Mouse (Mus musculus): ENCODE measurements around the gene Immp2l.

Immp2l gene

GRCm38 (mm10) chr12:41528410-41528809 lies 504.5 kb downstream of the Immp2l start:
- no peak for DNase-seq (ENCODE audit: low spot score)

GRCm38 (mm10) chr12:41539989-41540388 lies 516.1 kb downstream of the Immp2l start:
- DNase-seq (ENCODE audit: low spot score): no peak

- no peak for DNase-seq (ENCODE audit: low spot score)
Measured at GRCm38 (mm10) chr12:41551578-41551977, 527.7 kb downstream of the Immp2l start.

GRCm38 (mm10) chr12:41557832-41558231 lies 533.9 kb downstream of the Immp2l start:
- DNase-seq (ENCODE audit: low spot score): no peak

GRCm38 (mm10) chr12:41558956-41559735 lies 535.3 kb downstream of the Immp2l start:
- no peak for DNase-seq (ENCODE audit: low spot score)

- DNase-seq (ENCODE audit: low spot score): peak; percentile 54
Measured at GRCm38 (mm10) chr12:41565540-41566432, 541.9 kb downstream of the Immp2l start.

GRCm38 (mm10) chr12:41566433-41566794 lies 542.5 kb downstream of the Immp2l start:
- DNase-seq (ENCODE audit: low spot score): no peak

GRCm38 (mm10) chr12:41573754-41574153 lies 549.9 kb downstream of the Immp2l start:
- DNase-seq (ENCODE audit: low spot score): no peak

- no peak for DNase-seq (ENCODE audit: low spot score)
Measured at GRCm38 (mm10) chr12:41575221-41575620, 551.3 kb downstream of the Immp2l start.

- DNase-seq (ENCODE audit: low spot score): no peak
Measured at GRCm38 (mm10) chr12:41593401-41593800, 569.5 kb downstream of the Immp2l start.

GRCm38 (mm10) chr12:41594037-41594436 lies 570.1 kb downstream of the Immp2l start:
- no peak for DNase-seq (ENCODE audit: low spot score)

GRCm38 (mm10) chr12:41615271-41615670 lies 591.4 kb downstream of the Immp2l start:
- DNase-seq (ENCODE audit: low spot score): no peak

GRCm38 (mm10) chr12:41621341-41621740 lies 597.5 kb downstream of the Immp2l start:
- no peak for DNase-seq (ENCODE audit: low spot score)

GRCm38 (mm10) chr12:41643262-41643661 lies 619.4 kb downstream of the Immp2l start:
- DNase-seq (ENCODE audit: low spot score): no peak

- DNase-seq (ENCODE audit: low spot score): no peak
Measured at GRCm38 (mm10) chr12:41644802-41645551, 621.1 kb downstream of the Immp2l start.

GRCm38 (mm10) chr12:41646956-41647575 lies 623.2 kb downstream of the Immp2l start:
- no peak for DNase-seq (ENCODE audit: low spot score)

- DNase-seq (ENCODE audit: low spot score): no peak
Measured at GRCm38 (mm10) chr12:41647675-41648074, 623.8 kb downstream of the Immp2l start.

- DNase-seq (ENCODE audit: low spot score): no peak
Measured at GRCm38 (mm10) chr12:41649826-41650541, 626.1 kb downstream of the Immp2l start.

GRCm38 (mm10) chr12:41668280-41668679 lies 644.4 kb downstream of the Immp2l start:
- DNase-seq (ENCODE audit: low spot score): no peak

- DNase-seq (ENCODE audit: low spot score): no peak
Measured at GRCm38 (mm10) chr12:41669481-41669880, 645.6 kb downstream of the Immp2l start.

- DNase-seq (ENCODE audit: low spot score): no peak
Measured at GRCm38 (mm10) chr12:41674861-41675260, 651.0 kb downstream of the Immp2l start.

All from yolk sac, embryonic 10.5 days (tissue).